Mouse (Mus musculus): Measurements from ENCODE around the gene Fam13c. TPM values are rescaled to one million over a fixed set of nuclear protein-coding genes. Genes with fewer than 3 reads are reported as not detected.
"Not testable (repeated sequence)": the region's sequence is repeated elsewhere in the genome, so short reads cannot be mapped to it uniquely, and the experiment has no call there.

Fam13c gene
- 10 to 100 TPM; 19.1 to 19.6 TPM for total RNA-seq (2021)
- long read RNA-seq, experiment 1, transcript Fam13c-202 (15 exons, 3,380 nt) = major isoform, 6 of 12 reads
- long read RNA-seq, experiment 1, partial matches to known transcripts = 2 of 12 reads
- long read RNA-seq, experiment 1, other reads (novel, unspliced or antisense) = 4 of 12 reads
- long read RNA-seq, experiment 2, transcript Fam13c-202 (15 exons, 3,380 nt) = major isoform, 8 of 34 reads
- long read RNA-seq, experiment 2, partial matches to known transcripts = 7 of 34 reads
- long read RNA-seq, experiment 2, other reads (novel, unspliced or antisense) = 13 of 34 reads

DNA sequence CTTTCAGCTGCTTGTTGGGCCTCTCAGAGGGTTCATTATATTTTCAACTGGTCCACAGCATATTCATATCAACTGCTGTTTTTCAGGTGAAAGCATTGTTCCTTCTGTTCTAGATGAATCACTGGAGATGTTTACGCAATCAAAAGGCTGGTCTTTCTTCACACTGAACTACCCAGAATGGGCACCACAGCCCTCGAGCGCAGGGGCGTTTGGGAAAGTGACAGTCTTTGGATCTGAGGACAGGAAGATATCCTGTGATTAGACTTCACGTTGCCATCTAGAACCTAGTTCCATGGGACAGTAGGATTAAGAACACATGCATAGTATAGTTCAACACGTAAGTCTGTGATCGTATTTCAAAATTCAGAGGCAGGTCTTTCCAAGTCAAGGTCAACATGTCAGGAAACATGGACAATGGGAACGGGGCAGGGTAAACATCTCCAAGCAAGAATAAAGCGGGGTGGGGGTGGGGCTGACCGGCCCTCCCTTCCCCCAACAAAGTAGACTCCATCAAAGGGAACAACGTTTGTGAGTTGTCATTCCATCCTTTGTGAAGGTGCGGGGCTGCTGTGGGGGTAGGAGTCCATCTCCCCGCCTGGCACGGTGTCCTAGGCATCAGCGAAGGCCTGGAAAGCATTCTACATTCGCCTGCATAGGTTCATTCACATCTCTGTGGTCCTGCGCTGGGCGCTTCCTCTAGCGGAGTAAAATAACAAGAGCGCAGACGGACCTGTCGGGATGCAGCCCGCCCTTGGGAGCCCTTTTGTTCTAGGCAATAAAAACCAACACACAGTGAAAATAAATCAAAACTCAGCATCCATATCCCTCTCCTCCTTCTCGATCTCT is at the start of gene Fam13c:
Gene Fam13c, plus strand, starts transcription at position 806 of the 846 bp plus-strand sequence.
- no peak for DNase-seq (ENCODE audit: low spot score in 2 of 2)

DNA sequence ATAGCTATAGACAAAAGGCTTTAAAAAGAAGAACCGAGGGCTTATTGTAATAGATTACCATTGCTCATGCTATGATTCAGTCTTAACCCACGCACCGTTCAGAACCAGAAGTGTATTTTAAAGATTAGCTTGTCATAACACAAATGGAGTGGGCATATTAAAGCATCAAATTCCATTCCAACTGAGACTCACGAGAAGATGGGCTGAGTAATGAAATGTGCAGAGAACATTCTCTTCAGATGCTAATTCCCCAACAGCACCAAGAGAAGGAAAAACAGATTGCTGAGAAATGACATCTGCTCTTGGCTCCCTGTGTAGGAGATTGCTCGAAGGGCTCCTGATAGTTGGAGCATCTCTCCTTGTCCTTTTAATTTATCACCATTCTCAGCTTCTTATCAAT is 44.4 kb upstream of the Fam13c start:
- no peak for DNase-seq (ENCODE audit: low spot score in 2 of 2)

DNA sequence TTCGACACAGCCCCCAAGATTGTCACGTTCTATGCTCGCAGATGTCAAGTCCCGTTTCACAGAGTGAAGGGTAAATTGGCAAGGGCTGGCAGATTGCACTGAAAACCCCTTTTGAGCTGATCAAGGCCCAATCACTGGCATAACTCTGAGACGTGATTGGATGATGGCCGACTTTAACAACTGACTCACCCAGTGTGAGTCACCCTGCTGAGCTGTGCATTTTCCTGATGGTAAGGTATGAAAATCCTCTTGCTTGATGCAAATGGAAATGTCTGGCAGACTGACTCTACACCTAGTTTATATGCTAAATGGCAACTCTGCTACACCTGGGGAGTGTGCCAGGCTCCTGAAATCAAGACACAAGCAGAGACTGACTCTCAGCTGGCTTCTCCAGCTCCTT is 42.1 kb upstream of the Fam13c start:
- DNase-seq (ENCODE audit: low spot score in 2 of 2) = no peak

DNA sequence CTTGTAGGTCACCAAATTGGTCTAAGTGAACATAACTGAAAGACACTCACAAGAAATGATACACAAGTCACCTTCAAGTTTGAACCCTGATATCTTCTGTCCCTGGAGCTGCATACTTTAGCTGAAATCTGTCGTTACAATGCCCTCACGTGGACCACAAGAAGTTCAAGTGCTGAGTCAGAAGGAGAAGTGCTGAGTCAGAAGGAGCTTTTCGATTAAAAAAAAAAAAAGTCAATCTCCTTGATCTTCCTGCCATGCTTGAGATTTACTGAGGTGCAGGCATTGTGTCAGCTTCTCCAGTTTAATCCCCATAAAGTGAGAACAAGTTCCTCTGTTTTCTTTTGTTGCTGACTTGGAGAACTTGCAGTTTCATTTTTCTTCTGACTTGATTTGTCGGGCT is 38.3 kb upstream of the Fam13c start:
- DNase-seq (ENCODE audit: low spot score in 2 of 2) = no peak

DNA sequence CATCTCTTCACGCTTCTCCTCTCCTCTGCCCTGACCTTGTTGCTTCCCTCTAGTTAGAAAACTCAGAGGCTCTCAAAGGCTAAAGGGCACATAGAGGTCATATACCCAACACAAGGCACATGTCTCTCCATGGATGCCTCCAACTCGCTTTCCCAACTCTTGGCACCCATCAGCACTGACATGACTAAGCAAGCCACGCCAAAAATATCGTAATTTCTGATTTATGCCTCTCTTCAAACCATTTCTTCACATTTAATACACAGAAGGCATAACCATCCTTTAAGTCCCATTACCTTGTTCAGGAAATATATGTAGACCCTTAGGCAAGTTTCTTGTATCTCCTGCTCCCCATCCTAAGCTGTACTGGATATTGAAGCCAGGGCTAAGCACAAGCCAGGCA is 37.6 kb upstream of the Fam13c start:
- no peak for DNase-seq (ENCODE audit: low spot score in 2 of 2)

DNA sequence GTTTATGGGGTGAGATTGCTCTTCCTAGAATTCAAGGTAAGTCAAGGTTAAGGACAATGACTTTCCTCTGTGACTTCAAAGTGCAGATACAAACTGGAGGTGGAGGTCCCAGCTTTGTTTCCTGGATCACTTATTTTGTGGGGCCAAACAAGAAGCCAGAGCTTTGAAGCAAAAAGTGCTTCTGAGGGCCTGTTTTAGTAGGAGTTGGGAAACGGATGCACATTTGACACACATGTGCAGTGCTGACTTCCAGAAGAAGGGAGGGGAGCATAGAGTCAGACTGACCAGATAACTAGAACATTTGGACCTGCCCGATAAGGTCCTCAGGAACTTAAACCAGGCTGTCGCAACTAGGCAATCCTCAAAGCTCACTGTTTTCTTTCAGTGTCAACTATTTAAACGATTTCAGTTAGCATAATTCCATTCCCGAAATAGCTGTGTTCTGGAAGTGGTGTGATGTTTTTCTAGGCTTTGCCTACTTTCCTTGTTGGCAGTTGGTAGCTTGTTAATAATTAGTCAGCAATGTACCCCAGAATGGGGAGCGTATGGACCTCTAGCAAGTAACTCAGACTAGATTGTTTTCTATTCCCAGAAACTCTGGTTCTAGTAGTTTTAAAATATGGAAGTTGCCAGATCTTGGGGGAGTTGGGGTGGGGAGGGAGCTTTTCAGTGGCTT is 22.3 kb upstream of the Fam13c start:
- no peak for DNase-seq (ENCODE audit: low spot score in 2 of 2)

DNA sequence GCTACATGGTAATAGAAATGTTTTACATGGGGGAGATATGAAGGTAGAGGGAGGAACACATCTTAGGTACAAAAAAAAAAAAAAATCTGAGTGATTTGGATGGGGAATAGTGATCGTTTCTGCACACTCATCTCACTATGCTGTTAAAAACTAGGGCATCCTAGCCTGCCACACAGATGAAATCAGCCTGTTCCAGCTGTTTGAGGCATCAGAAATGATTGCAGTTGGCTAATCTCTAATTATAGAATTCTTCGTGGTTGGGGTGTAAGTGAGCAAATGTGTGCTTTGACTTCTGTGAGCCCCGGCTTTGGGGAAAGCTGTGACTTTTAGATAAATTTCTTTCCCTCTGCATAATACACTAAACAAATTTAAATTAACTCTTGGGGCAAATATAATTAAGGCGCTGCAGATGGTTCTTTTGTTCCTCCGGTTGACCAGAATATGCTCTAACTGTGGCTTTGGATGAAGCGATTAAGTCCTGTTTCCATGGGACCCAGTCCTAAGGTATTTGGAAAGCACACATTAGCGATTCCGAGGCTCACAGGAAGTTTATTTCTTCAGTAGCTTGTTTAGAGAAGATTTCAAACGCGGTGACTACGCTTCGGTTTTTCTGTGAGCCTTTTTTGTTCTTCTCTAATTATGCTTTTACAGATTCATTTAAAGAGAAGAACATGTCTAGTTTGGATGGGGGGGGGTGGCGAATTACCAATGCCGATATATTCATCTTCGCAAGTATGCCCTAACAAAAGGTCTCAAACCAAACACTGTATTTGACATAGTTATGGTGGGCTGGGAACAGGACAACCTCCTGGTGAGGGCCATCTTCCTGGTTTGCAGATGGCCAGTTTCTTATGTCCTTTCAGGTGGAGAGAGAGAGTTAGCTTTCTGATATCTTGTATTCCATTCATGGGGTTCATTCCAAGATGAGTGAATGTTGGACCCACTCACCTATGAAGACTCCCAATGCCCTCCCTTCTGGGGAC is 20.7 kb upstream of the Fam13c start:
- DNase-seq (ENCODE audit: low spot score in 2 of 2) = no peak

DNA sequence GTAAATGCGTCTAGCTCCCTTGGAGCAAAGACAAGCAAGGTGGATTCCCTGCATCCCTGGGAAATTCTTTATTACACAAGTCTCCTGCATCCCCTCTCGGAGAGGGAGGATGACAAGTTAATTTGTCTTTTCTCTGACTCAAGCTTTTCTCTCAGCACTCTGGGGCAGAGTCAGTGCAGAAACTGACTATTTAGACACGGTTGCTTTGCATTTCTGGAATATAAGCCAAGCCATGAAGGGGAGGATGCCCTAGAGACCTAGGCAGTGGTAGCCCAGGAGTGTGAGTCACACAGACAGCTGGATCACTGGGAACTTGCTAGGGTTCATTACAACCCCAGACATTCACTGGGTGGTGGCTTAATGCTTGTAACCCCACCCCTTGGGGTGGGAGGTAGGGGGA is 13.9 kb upstream of the Fam13c start:
- no peak for DNase-seq (ENCODE audit: low spot score in 2 of 2)

DNA sequence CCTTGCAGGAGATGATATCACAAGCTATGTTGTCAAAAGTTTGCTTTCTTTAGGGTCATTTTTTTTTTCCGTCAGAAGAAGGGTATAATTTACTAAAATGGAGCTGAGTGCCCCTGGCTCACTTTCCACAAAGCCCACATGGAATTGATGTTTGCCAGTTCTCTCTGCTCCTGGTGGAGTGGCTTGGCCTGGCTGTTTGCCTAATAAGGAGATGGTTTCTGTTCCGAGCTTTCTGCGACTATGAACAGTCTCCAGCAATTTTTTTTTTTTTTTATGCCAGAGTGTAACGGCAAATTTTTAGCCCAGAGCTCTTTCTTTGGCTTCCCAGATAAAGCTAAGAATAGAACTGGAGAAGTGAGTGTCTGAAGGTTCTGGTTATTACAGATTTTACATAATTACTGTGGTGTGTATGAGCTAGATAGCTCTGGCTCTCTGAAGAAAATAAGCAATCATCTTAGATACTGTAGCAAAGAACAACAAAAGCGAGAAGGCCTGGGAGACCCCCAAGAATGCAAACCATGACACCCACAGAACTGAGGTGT is 12.1 kb upstream of the Fam13c start:
- DNase-seq (ENCODE audit: low spot score in 2 of 2) = no peak

DNA sequence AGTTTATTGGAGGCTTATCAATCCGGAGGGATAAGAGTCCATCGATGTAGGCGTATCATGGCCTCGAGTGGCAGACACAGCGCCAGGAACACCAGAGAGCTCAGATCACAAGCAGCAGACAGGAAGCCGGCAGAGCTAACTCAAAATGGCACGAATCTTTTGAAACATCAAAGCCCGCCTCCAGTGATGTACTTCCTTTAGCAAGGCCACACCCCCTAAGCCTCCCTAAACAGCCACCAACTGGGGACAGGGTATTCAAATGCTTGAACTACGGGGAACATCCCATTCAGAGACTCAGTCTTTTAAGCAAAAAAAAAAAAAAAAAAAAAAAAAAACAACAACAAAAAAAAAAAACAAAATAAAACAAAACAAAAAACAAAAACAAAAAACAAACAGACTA is 10.9 kb upstream of the Fam13c start:
- no peak for DNase-seq (ENCODE audit: low spot score in 2 of 2)

DNA sequence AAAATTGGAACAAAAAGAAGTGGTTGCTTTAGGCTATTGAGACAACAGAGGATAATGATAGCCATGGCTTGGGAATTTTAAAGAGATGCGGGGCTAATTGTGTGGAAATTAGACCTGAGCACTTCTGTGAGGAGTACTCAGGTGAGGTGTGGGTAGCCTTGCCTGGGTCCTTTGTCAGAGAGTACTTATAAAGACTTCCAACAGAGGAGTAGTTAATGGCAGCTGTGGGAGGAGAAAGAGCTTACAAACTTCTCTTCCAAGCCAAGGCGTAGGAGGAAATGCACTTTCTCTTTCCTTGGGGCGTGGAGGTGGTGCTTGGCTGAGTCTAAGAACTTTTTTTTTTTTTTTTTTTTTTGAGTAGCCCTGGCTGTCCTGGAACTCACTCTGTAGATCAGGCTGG is 6.9 kb upstream of the Fam13c start:
- DNase-seq (ENCODE audit: low spot score in 2 of 2) = no peak

DNA sequence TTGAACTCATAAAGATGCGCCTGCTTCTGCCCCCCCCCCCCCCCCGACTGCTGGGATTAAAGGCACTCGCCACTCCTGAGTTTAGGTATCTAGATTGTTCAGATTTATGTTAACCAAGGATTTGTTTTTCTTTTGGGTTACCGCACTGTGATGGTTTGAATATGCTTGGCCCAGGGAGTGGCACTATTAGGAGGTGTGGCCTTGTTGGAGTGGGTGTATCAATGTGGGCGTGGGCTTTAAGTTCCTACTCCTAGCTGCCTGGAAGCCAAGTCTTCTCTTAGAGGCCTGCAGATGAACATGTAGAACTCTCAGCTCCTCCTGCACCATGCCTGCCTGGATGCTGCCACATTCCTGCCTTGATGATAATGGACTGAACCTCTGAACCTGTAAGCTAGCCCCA is 6.5 kb upstream of the Fam13c start:
- not testable (repeated sequence) for DNase-seq (ENCODE audit: low spot score in 2 of 2)

DNA sequence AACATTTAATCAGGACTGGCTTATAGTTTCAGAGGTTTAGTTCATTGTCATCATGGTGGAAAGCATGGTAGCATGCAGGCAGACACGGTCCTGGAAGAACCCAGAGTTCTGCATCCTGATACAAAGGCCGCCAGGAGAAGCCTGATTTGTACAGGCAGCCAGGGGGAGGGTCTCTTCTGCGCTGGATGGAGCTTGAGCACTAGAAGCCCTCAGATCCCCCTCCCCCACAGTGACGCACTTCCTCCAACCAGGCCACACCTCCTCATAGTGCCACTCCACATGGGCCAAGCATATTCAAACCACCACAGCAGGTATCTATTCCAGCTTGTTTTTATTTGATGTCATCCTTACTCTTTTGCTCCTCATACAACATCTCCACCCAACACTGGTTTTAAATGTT is 3.6 kb upstream of the Fam13c start:
- no peak for DNase-seq (ENCODE audit: low spot score in 2 of 2)

DNA sequence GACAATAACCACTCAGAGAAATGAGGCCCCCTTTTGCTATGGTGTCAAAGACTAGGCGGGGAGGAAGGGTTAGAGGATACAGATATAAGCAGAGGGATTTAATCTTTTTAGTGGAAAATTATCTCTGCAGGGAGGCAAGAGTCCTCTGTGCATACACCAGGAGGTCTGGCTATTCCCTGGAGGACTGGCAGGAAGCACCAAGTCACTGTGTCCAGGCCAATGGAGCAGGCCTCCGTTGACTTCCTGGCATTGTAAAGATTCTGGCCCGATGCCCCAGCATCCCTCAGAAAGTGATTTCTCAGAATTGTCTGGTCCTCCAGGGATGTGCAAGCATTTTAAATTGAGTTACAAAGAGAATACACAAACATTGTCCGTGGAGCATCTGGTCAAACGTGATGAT is 3.0 kb upstream of the Fam13c start:
- DNase-seq (ENCODE audit: low spot score in 2 of 2) = no peak

DNA sequence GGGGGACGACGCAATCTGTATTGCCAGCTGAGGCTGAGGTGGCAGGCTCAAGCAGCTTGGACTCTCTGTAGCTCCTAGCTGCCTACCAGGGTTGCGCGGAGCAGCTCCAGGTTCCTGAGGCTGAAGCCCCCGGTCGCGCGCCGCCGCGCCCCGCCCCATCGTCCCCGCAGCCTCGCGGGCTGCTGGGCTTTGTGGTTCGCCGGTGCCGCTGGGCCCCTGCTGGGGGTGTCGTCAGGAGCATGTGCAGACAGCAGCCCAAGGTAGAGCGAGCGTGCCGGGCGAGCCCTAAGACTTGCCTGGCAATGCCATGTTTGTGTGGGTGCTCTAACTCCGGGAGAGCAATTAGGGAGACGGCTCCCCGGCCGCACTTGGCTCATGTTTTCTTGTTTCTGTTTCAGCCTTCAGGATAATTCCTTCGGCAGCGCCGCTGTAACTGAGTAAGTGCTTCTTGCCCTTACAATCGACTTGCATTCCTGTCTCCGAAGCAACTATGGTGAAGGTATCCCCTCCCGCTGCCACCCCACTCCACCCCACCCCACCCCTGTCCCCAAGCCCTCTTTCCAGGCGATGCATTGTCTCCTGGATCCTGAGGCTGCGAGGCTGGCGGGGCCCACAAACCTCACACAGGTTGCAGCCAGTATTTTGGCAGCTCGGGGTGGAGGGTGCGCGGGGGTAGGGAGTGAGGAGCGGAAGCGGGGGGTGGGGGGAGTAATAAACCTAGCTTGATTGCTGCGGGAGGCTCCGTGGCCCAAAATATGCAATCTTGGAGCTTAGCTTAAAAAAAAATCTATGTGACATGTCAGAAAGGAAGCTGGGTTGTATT is 569 bp downstream of the Fam13c start:
- peak; percentile 30 to 44 for DNase-seq (ENCODE audit: low spot score in 2 of 2)

DNA sequence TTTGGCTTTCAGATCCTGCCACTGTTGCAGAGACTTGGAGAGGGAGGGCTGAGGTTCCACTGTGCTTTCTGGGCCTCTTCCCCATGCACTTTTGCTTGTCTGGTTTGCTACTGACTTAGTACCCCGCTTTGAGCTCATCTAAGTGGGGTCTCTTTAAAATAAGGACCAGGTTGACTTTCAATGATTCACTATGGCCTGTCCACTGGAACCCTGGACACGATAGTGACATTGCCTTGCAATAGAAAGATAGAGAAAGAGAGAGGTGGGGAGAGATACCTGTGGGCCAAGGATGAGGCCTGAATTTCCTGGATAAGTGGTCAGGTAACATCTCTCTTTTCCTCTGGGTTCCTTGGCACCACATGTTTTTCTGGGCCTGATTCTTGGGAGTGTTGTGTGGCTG is 1.9 kb downstream of the Fam13c start:
- no peak for DNase-seq (ENCODE audit: low spot score in 2 of 2)

DNA sequence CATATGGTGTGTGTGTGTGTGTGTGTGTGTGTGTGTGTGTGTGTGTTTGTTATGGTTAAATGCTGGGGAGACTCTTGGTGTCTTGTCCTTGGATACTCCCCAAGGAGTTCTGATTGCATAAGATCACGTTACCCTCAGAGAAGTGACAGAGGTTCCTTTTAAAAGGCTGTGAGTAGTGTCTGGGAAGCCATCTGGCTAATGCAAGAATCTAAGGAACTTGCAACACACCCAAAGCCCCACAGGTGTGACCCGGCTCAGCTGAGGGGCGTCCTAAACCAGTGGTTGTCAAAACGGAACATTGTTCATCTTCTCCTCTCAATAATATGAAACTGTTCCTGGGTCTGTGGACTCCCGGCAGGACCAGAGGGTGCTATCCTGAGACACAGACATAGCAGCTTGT is 2.3 kb downstream of the Fam13c start:
- DNase-seq (ENCODE audit: low spot score in 2 of 2) = no peak

DNA sequence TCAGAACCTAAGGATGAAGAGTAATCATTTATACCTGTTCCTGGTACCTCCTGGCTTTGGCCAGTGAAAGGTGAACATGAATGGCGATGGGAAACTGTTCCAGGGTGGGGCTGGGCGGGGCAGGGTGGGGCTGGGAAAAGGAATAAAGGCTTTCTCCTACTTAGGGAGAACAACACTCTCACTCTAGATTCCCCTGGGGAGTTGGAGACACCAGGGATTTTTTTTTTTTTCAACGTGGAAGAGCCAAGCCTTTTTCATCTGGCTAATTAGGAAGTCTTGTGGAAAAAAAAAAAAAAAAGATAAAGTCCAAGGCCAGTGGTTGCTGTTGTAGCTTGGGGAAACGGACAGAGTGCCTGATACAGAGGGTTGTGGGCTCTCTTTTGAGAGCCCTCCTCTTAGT is 7.5 kb downstream of the Fam13c start:
- DNase-seq (ENCODE audit: low spot score in 2 of 2) = no peak

DNA sequence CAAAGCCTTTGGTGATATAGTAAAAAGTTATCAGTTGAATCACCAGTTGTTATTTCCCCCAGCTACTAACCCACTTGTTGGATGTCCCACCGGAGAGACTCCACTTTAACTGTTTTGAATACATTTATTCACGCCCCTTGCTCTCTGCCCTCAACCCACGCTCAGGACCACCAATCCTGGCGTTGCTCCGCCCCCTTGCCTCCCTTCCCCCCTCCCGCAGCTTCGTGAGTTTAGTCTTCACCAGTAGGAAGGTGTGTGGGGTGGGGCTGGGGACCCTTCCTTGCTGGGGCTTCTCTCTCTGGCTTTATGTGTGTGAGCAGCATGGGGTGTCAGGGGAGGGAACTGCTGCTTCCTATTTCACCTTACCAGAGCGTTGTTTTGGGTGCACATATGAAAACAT is 8.9 kb downstream of the Fam13c start:
- no peak for DNase-seq (ENCODE audit: low spot score in 2 of 2)

DNA sequence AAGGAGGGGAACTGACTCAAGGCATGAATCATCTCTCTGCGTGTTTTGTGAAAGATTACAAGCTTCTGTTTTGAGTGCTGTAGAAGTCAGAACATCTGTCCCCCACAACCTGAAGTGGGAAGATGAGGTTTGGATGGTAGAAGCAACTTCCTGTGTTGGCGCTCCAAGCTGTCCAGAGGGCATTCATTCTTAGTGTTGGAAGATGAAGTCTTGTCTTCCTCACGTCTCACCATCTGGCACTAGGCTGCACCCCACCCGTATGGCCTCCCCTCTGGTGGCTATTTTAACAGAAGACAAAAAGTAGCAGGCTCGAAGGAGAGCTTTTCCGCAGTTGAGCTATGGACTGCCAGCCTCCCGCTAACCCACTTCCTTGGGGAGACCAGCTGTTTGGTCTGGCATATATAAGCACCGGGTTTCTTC is 15.6 kb downstream of the Fam13c start:
- no peak for DNase-seq (ENCODE audit: low spot score in 2 of 2)

Measured in adrenal gland, postnatal 4 days (tissue).